8 mouse cellular contexts compared by ENCODE assay signal in genomic region chr7:128612521-128613181, GRCm38 (mm10). TPM values are rescaled to one million over a fixed set of nuclear protein-coding genes. Genes with fewer than 3 reads are reported as not detected.
DNase-seq lines count a peak whose midpoint lies in the region; ATAC-seq and TF ChIP-seq lines count a peak whose summit lies in the region.
"Had no signal": no experiment of that assay in that cellular context is flagged by ENCODE, and none has a peak within 500 bp of the region (broad histone marks: within the 10 kb centered on the region; RNA-seq: fewer than 3 reads in every experiment).

No protein-coding gene starts in this region.

- no peaks in the 10 kb centered on the region for H3K27me3 ChIP-seq in G1E (ENCODE audit: insufficient read depth, low read length)
- H3K27me3 ChIP-seq in hindbrain, embryonic 16.5 days (replicated peaks; ENCODE audit: control insufficient read depth, insufficient read depth, low read length) = no peaks in the 10 kb centered on the region
- H3K27me3 ChIP-seq in liver, embryonic 13.5 days = no peaks in the 10 kb centered on the region

- H3K4me1 ChIP-seq in G1E (ENCODE audit: insufficient read depth, low read depth, low read length) = peaks cover 43% of the 10 kb centered on the region
- peaks cover 12% of the 10 kb centered on the region for H3K4me1 ChIP-seq in hindbrain, embryonic 16.5 days (ENCODE audit: control insufficient read depth, insufficient read depth, low read depth, low read length)
- peaks cover 28% of the 10 kb centered on the region for H3K4me1 ChIP-seq in liver, embryonic 13.5 days (replicated peaks)

- H3K9me3 ChIP-seq in G1E (replicated peaks) = no peaks in the 10 kb centered on the region
- no peaks in the 10 kb centered on the region for H3K9me3 ChIP-seq in hindbrain, embryonic 16.5 days (ENCODE audit: control insufficient read depth, low read length)
- H3K9me3 ChIP-seq in liver, embryonic 13.5 days (replicated peaks) = no peaks in the 10 kb centered on the region

- H3K4me3 ChIP-seq in G1E (ENCODE audit: low read depth, low read length) = peak overlapping the region; percentile 85; the same call in 1 of the 2 replicates
- no peak overlapping the region; the same call in 1 of the 2 replicates for H3K4me3 ChIP-seq in hindbrain, embryonic 16.5 days (ENCODE audit: low read length)
- peak overlapping the region; percentile 71 for H3K4me3 ChIP-seq in liver, embryonic 13.5 days (replicated peaks)

- no peak overlapping the region for H3K9ac ChIP-seq in hindbrain, embryonic 16.5 days (ENCODE audit: low read depth, low read length)
- 0 out of 2 replicates have a peak overlapping the region, but pooled peaks have one; percentile 75 for H3K9ac ChIP-seq in liver, embryonic 13.5 days

- ATAC-seq in G1E (ENCODE audit: extremely low read depth, insufficient number of reproducible peaks, low FRiP score, poor library complexity, severe bottlenecking) = no peak
- ATAC-seq in hindbrain, embryonic 16.5 days = no peak
- no peak for ATAC-seq in liver, embryonic 13.5 days (ENCODE audit: low read depth)

- H3K36me3 ChIP-seq in G1E (replicated peaks) = peaks cover 4% of the 10 kb centered on the region
- no peaks in the 10 kb centered on the region for H3K36me3 ChIP-seq in hindbrain, embryonic 16.5 days (ENCODE audit: control insufficient read depth, insufficient read depth, low read length)
- H3K36me3 ChIP-seq in liver, embryonic 13.5 days = no peaks in the 10 kb centered on the region

- DNase-seq in 416B (ENCODE audit: low read depth) = peak; percentile 29
- DNase-seq in G1E (ENCODE audit: low spot score) = no peak
- no peak for DNase-seq in liver, embryonic 13.5 days
- no peak for DNase-seq in frontal cortex, postnatal 10 days (ENCODE audit: low spot score in 2 of 2)
- no peak for DNase-seq in right cerebral cortex, postnatal 25 days
- no peak for DNase-seq in left cerebral cortex, adult 8-10 months (ENCODE audit: low spot score in 2 of 2)
- DNase-seq: adrenal gland, postnatal 10 days had no signal

- WGBS in hindbrain, embryonic 16.5 days = 83% methylated on average over 12 of the region's 12 CpGs
- WGBS in liver, embryonic 13.5 days (ENCODE audit: insufficient replicate concordance) = 65% methylated on average over 12 of the region's 12 CpGs

- no peak overlapping the region for H3K27ac ChIP-seq in hindbrain, embryonic 16.5 days (ENCODE audit: low read depth, low read length)
- peak overlapping the region; percentile 36; the same call in 1 of the 2 replicates for H3K27ac ChIP-seq in liver, embryonic 13.5 days

- TF ChIP-seq CTCF in G1E (IDR thresholded peaks at IDR 0.05; ENCODE audit: low read depth, low read length) = no peak

- peak overlapping the region; percentile 85 for H3K4me2 ChIP-seq in hindbrain, embryonic 16.5 days (ENCODE audit: low read length)
- H3K4me2 ChIP-seq in liver, embryonic 13.5 days = peak overlapping the region; percentile 92

RNA-seq across cellular contexts. Expression of gene Inpp5f, which starts 1.5 kb away (rescaled TPM):
- 40.6 and 44.0 TPM in 2 replicates for total RNA-seq in G1E (2014; fragmentation: Nextera tagmentation)
- 21.4 and 23.8 TPM in 2 replicates for total RNA-seq in G1E (2017)
- polyA plus RNA-seq in G1E (2012) = 5.6 and 7.6 TPM in 2 replicates
- polyA plus RNA-seq in hindbrain, embryonic 16.5 days (2015; fragmentation: Nextera tagmentation; extraction: Ambion mirVana) = 442 and 494 TPM in 2 replicates
- polyA plus RNA-seq in liver, embryonic 13.5 days (2015; fragmentation: Nextera tagmentation; extraction: Ambion mirVana) = 6.9 and 7.4 TPM in 2 replicates
- total RNA-seq in left cerebral cortex, adult 8-10 months (2022) = 100 to 1,000 TPM; 103 to 109 (median 107) TPM

Comparison
In these comparisons a context has a peak if more than half of its experiments do, and no peak if none do; other contexts are left out.
1. RNA of gene Inpp5f, which starts 1.5 kb away (polyA plus RNA-seq): 442 to 494 TPM in hindbrain, embryonic 16.5 days; 5.6 to 7.6 TPM in G1E and 6.9 to 7.4 TPM in liver, embryonic 13.5 days; every median in the first group is over 10 times any median in the second.